Mouse (Mus musculus): ENCODE results near the gene 9130230L23Rik. TPM values are rescaled to one million over a fixed set of nuclear protein-coding genes. Genes with fewer than 3 reads are reported as not detected.

9130230L23Rik gene
- polyA plus RNA-seq, 1 experiment, result not detected

DNA sequence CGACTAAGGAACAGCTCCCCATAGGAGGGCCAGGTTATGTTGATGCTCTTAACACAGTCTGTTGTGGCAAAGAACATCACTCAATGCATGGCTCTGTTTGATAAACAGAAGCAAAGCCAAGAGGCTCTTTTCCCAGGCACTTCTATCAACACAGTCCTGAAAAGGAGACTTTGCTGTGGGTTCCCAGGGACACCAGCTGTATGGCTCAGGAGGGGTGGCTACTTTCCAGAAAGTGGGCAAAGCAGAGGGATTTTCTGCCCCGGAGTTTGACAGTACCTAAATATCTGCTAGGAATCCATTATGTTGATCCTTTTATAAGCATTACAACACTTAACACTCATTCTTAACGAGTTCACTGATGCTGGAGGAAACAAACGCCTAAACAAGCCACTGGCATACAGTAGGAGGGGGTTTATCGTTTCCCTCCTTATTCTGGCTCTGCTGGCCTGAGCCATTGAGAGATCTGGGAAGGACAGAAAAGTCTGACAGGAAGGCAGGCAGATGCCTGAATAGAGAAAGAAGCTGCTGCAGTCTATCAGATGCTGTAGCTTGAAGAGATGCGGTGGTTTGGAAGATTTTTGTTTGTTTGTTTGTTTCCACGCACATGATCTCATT, 32.5 kb upstream of the 9130230L23Rik start:
- H3K27me3 ChIP-seq (replicated peaks), result peaks cover 15% of the 10 kb centered on the region
- peaks cover 20% of the 10 kb centered on the region; the same call in 1 of the 2 replicates for H3K4me1 ChIP-seq
- no peaks in the 10 kb centered on the region for H3K36me3 ChIP-seq (replicated peaks; ENCODE audit: low read length)
- H3K4me3 ChIP-seq (replicated peaks), result no peak overlapping the region
- no peaks in the 10 kb centered on the region for H3K9me3 ChIP-seq
- no peak for TF ChIP-seq FLI1 (IDR thresholded peaks at IDR 0.05; ENCODE audit: low read length)
- no peak for TF ChIP-seq GATA1 (IDR thresholded peaks at IDR 0.05; ENCODE audit: borderline replicate concordance, low read length)

DNA sequence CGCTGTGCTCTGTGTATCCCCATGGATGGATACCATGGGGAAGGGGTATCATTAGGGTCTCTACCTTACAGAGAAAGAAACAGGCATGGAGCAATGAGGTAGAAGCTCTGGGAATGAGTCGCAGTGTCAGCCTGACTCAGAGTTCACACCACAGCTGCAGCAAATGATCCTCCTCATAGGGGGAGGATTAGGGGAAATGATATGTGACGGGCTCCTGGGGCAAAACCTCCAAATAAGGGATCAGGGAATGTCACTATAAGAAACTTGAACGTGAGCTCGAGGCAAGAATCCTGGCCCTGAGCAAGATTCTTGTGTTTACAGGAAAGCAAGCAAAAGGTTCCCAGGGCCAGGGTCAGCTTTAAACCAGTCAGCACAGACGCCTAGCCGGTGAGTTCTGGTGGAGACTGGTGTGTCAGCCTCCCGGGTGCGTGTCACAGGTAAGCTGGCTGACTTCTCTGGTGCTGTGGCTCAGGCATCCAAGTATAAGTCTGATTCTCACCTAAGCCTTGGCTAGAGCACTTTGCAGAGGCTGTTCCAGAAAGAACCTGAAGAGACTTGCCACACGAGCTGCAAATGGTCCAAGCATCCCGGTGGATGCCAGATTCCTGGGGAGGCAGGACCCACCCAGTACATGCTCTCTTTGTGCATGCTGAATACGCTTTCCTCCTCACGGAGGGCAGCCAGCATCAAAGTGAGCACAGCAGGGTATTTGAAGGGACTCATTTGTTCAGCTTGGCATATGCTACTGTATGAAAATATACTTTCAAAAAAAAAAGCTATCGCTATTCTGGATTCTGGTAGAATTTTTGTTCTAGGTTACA, 30.5 kb upstream of the 9130230L23Rik start:
- Histone ChIP-seq H3K9me3 (no peaks in the 10 kb centered on the region), H3K36me3 (replicated peaks; ENCODE audit: low read length) (no peaks in the 10 kb centered on the region), H3K27me3 (replicated peaks) (peaks cover 15% of the 10 kb centered on the region), H3K4me3 (replicated peaks) (no peak overlapping the region), H3K4me1 (peaks cover 20% of the 10 kb centered on the region; the same call in 1 of the 2 replicates)
- TF ChIP-seq FLI1 (IDR thresholded peaks at IDR 0.05; ENCODE audit: low read length) (no peak), GATA1 (IDR thresholded peaks at IDR 0.05; ENCODE audit: borderline replicate concordance, low read length) (no peak)

DNA sequence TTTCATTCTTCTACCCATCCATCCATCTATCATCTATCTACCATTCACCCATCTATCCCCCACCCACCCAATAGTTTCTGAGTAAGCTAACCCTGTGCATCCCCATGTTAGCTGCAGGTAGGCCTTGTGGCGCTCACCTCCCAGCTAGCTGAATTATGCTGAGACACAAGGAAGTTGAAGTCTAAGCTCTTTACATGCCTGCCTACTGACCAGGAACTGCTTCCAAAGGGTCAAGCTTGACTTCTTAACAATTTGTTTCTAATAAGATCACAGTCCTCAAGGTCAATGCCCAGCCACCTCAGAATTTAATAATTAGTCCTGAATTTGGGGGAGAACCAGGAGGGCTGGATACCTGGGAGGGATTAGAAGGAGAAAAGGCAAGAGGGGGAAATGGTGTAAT, 28.7 kb upstream of the 9130230L23Rik start:
- Histone ChIP-seq H3K4me1 (peaks cover 17% of the 10 kb centered on the region; the same call in 1 of the 2 replicates), H3K9me3 (no peaks in the 10 kb centered on the region), H3K27me3 (replicated peaks) (peaks cover 13% of the 10 kb centered on the region), H3K4me3 (replicated peaks) (no peak overlapping the region), H3K36me3 (replicated peaks; ENCODE audit: low read length) (no peaks in the 10 kb centered on the region)
- TF ChIP-seq GATA1 (IDR thresholded peaks at IDR 0.05; ENCODE audit: borderline replicate concordance, low read length), result no peak
- TF ChIP-seq FLI1 (IDR thresholded peaks at IDR 0.05; ENCODE audit: low read length), result no peak

DNA sequence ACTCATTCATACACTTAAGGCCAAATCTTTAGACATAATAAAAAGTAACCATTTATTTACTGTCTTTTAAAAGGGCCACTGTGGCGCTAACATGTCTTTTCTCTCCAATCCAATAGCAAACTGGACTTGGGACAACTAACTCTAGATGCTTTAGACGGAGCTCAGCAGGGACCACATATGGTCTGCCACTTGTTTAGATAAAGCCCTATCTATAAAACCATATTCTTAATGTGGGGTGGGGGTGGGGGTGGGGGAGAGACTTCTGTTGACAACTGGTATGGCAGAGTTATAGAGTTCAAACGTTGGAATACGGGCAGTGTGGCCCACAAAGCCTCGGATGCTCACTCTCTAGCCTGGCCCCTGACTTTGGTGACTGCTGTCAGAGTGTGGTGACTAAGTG, 27.6 kb upstream of the 9130230L23Rik start:
- Histone ChIP-seq H3K27me3 (replicated peaks) (peaks cover 12% of the 10 kb centered on the region), H3K9me3 (peaks cover 6% of the 10 kb centered on the region), H3K36me3 (replicated peaks; ENCODE audit: low read length) (peaks cover 6% of the 10 kb centered on the region), H3K4me1 (peaks cover 17% of the 10 kb centered on the region; the same call in 1 of the 2 replicates), H3K4me3 (replicated peaks) (no peak overlapping the region)
- TF ChIP-seq FLI1 (IDR thresholded peaks at IDR 0.05; ENCODE audit: low read length) (no peak), GATA1 (IDR thresholded peaks at IDR 0.05; ENCODE audit: borderline replicate concordance, low read length) (no peak)

DNA sequence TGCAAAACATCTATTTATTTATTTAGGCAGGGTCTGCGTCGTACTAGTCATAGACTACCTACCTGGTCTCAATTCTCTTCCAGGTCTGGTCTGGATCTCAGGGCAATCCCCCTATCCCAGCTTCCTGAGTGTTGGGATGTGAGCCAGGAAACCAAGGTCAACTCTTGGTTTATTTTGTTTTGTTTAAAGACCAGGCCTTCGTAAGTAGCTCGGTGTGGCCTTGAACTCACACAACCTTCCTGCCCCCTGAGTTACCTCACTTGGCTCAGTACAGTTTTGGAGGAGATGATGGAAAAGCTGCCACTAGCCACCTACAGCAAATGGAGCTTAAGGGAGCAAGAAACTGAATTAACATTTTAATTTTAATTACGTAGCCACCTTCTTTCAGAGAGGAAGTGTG, 24.1 kb upstream of the 9130230L23Rik start:
- peaks cover 16% of the 10 kb centered on the region for H3K36me3 ChIP-seq (replicated peaks; ENCODE audit: low read length)
- no peaks in the 10 kb centered on the region for H3K27me3 ChIP-seq (replicated peaks)

DNA sequence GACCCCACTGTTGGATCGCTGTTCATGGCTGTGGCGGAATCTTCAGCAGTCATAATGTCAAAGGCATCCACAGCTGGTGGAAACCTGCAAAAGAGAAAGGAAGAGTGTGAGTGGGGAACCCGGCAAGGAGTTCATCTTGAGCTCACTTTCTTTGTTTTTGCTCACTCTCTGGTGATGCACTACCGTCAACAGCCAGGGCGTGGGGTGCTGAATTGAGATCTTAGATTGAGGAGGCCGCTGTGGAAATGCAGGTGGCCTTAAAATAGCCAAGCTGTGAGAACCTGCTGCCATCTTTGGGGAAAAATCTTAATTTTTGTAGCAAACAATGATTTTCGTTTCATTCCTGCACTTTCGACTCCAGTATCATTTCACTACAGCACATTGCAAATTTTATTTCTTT, 23.1 kb upstream of the 9130230L23Rik start:
- peaks cover 5% of the 10 kb centered on the region; the same call in 1 of the 2 replicates for H3K4me1 ChIP-seq

More for the DNA sequence above, 24.1 kb upstream of the 9130230L23Rik start:
- peaks cover 17% of the 10 kb centered on the region for H3K9me3 ChIP-seq
- H3K4me1 ChIP-seq, result peaks cover 5% of the 10 kb centered on the region; the same call in 1 of the 2 replicates
- no peak for TF ChIP-seq FLI1 (IDR thresholded peaks at IDR 0.05; ENCODE audit: low read length)
- TF ChIP-seq GATA1 (IDR thresholded peaks at IDR 0.05; ENCODE audit: borderline replicate concordance, low read length), result no peak
- no peak overlapping the region for H3K4me3 ChIP-seq (replicated peaks)

DNA sequence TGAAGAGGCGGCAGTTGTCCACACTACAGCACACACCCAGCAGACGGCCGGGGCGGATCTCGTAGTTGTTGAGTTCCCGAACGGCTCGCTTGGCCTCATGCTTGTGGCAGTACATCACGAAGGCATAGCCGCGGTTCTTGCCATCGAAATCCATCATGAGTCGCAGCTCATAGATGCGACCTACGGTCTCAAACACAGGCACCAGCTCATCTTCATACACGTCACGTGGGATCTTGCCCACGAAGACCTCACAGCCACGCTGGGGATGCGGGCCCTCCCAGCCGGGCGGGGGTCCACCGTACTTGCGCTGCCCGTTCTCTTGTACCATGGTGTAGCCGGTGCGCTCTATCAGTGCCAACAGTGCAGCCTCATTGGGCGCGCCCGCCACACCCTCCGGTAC, 22.7 kb upstream of the 9130230L23Rik start:
- Histone ChIP-seq H3K36me3 (replicated peaks; ENCODE audit: low read length) (peaks cover 16% of the 10 kb centered on the region), H3K4me3 (replicated peaks) (no peak overlapping the region), H3K9me3 (peaks cover 17% of the 10 kb centered on the region), H3K27me3 (replicated peaks) (no peaks in the 10 kb centered on the region), H3K4me1 (peaks cover under 1% of the 10 kb centered on the region; the same call in 1 of the 2 replicates)
- TF ChIP-seq GATA1 (IDR thresholded peaks at IDR 0.05; ENCODE audit: borderline replicate concordance, low read length) (no peak), FLI1 (IDR thresholded peaks at IDR 0.05; ENCODE audit: low read length) (no peak)

More for the DNA sequence above, 23.1 kb upstream of the 9130230L23Rik start:
- peaks cover 16% of the 10 kb centered on the region for H3K36me3 ChIP-seq (replicated peaks; ENCODE audit: low read length)
- H3K9me3 ChIP-seq, result peaks cover 17% of the 10 kb centered on the region
- no peak overlapping the region for H3K4me3 ChIP-seq (replicated peaks)
- no peaks in the 10 kb centered on the region for H3K27me3 ChIP-seq (replicated peaks)
- TF ChIP-seq FLI1 (IDR thresholded peaks at IDR 0.05; ENCODE audit: low read length), result no peak

DNA sequence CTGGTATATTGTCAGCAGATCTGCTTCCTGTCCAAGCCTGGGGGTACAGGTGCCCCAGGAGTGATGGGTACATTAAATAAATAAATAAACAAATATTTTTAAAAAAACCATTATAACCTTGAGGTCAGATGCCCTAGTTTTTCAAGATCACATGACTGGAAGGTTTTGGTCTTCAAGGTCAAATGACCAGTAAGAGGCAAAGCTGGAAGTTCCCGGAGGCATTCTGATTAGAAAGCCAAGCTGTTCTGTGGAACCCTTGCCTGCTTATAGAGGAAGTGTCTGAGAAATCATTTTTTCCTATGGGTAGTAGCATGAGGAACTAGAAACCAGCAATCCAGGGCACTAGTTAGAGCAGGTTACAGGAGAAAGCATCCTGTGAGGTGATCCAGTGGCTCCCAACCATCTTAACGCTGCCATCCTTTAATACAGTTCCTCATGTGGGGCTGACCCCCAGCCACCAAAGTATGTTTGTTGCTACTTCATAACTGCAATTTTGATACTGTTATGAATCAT, 11.4 kb upstream of the 9130230L23Rik start:
- H3K36me3 ChIP-seq (replicated peaks; ENCODE audit: low read length), result no peaks in the 10 kb centered on the region
- TF ChIP-seq FLI1 (IDR thresholded peaks at IDR 0.05; ENCODE audit: low read length) (no peak), GATA1 (IDR thresholded peaks at IDR 0.05; ENCODE audit: borderline replicate concordance, low read length) (no peak)
- peaks cover 10% of the 10 kb centered on the region for H3K4me1 ChIP-seq
- peaks cover 3% of the 10 kb centered on the region for H3K9me3 ChIP-seq
- peaks cover 2% of the 10 kb centered on the region for H3K27me3 ChIP-seq (replicated peaks)
- no peak overlapping the region for H3K4me3 ChIP-seq (replicated peaks)

DNA sequence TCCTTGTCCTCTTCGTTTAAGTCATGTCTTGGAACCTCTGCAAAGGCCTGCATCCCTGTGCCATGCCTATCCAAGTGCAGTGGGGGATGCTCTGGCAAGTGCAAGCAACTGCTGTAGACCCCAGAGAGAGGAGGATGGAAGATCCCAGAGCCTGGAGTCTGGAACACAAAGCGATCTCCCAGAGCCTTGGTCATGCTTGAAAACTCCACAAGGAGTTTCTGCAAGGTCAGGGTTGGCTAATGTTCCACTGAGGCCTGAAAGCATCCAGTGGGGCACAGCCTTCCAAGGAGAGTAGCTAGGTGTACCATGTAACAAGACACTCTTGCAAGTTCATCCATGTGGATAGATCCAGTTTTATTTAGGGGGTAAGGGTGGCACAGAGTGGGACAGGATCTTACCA, 10.4 kb upstream of the 9130230L23Rik start:
- Histone ChIP-seq H3K4me3 (replicated peaks) (no peak overlapping the region), H3K4me1 (peaks cover 10% of the 10 kb centered on the region), H3K36me3 (replicated peaks; ENCODE audit: low read length) (no peaks in the 10 kb centered on the region), H3K27me3 (replicated peaks) (peaks cover 2% of the 10 kb centered on the region), H3K9me3 (no peaks in the 10 kb centered on the region; the same call in 1 of the 2 replicates)
- TF ChIP-seq GATA1 (IDR thresholded peaks at IDR 0.05; ENCODE audit: borderline replicate concordance, low read length) (no peak), FLI1 (IDR thresholded peaks at IDR 0.05; ENCODE audit: low read length) (no peak)

DNA sequence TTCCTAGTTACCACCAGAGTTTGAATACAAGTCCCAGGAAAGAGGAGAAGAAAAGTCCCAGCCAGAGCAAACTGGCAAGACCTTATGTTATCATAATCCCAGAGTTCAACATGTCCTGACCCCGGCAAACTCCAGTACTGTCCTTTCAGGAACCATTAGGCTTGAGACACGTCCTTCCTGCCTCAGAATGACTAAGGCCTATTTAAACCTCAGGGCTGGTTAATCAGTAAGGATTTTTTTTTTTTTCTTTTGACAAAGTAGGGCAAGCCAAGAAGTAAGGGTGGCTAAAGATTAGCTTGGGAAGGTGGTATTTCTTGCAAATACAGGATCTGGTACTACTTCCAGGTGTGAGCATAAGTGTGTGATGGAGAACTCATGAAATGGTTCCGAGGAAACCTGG, 9.9 kb upstream of the 9130230L23Rik start:
- Histone ChIP-seq H3K4me3 (replicated peaks) (no peak overlapping the region), H3K27me3 (replicated peaks) (peaks cover 2% of the 10 kb centered on the region), H3K9me3 (no peaks in the 10 kb centered on the region; the same call in 1 of the 2 replicates), H3K4me1 (peaks cover 10% of the 10 kb centered on the region), H3K36me3 (replicated peaks; ENCODE audit: low read length) (no peaks in the 10 kb centered on the region)
- TF ChIP-seq FLI1 (IDR thresholded peaks at IDR 0.05; ENCODE audit: low read length) (no peak), GATA1 (IDR thresholded peaks at IDR 0.05; ENCODE audit: borderline replicate concordance, low read length) (no peak)
